Mouse (Mus musculus): ENCODE results near the gene Poc5.

GRCm38 (mm10) chr13:96408786-96409185 lies 20.7 kb downstream of the Poc5 start:
- TF ChIP-seq CTCF (IDR thresholded peaks at IDR 0.05; ENCODE audit: borderline replicate concordance, insufficient read depth, low read depth, low read length) (no peak), POLR2A (IDR thresholded peaks at IDR 0.05; ENCODE audit: borderline replicate concordance, insufficient read depth, low read length) (no peak)
